Mouse (Mus musculus): ENCODE measurements around the gene Fam160b1.

DNA sequence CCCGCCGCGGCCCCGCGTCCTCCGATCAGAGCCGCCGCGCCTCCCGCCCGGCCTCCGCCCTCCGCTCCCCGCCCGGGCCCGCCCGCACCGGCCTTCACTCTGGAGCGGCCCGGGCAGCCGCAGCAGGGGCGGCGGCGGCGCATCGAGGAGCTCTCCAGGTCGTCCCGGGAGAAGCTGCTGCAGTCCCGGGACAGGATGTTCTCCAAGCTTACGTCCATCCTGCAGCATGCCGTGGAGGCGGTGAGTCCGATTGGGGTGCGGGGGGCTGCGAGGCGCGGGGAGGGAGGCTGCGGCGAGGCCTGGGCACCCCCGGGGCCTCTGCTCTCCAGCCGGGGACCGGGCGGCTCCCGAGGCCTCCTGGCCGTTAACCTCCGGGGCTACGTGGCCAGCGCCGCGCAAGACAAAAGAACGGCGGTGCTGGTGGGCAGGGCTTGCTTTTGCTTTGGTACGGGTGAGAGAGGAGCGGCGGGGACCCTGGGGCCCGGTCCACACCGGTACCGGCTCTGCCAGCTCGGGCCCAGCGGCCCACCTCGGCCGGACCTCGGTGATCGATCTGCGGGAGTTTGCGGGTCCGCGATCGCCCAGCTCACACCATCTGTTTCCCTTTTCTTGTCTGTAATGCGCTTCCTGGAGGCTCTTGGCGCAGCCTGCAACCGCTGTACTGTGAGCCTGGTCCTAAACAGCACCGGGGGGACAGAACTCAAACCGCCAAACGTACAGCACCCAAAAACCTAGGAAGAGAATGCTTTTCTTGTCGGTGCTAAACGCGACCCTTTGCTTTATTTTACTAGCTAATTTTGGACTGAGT is 855 bp downstream of the Fam160b1 start:
- TF ChIP-seq CTCF (IDR thresholded peaks at IDR 0.05; ENCODE audit: insufficient read depth, low read depth, low read length): no peak
- TF ChIP-seq POLR2A (IDR thresholded peaks at IDR 0.05; ENCODE audit: insufficient read depth, low read depth, low read length): no peak
